Mouse (Mus musculus) ES-Bruce4 (cell line): Measurements from ENCODE around the gene Mrps11.

Experiments used
- CTCF ChIP-seq: IDR thresholded peaks from one replicate; pipeline ENCODE4 v1.8.1; 2011; ENCODE audit warnings: low read depth, low read length
- POLR2A ChIP-seq: IDR thresholded peaks from one replicate; pipeline ENCODE4 v1.8.1; 2011; ENCODE audit warnings: low read length; ENCODE audit not compliant: insufficient read depth

GRCm38 (mm10) chr7:78807192-78807591, 24.3 kb downstream of the Mrps11 start:
- TF ChIP-seq POLR2A (no peak), CTCF (no peak)
